Mouse (Mus musculus) stomach, postnatal 0 days (tissue): ENCODE measurements around the gene Atl2.

ENCODE experiments used
- CTCF ChIP-seq: IDR thresholded peaks from 2 replicates; pipeline ENCODE4 v1.5.1; 2016; ENCODE audit warnings: antibody characterized with exemption, low read depth, mild to moderate bottlenecking, moderate library complexity
- EP300 ChIP-seq: optimal IDR thresholded peaks from 2 replicates; pipeline ENCODE3; 2016; ENCODE audit warnings: antibody characterized with exemption

DNA sequence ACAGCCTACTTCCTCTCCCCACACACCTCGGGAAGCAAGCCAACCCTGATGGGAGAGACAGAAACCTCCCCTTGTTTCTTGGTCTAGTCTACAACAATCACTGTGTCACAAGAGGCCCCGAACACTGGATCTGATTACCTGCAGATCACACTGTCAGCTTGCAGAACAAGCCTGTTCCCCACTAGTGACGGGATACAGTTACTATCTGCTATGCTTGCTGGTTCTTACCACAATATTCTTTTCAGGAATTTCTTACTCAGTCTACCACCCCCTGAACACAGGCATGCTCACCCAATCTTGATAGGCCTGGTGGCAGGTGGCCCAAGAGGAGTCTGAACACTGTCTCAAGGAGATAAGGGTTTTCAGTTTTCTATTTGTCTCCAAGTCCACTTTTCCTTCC, 15.8 kb upstream of the Atl2 start:
- TF ChIP-seq CTCF (no peak), EP300 (no peak)
